Mouse (Mus musculus): ENCODE measurements around the gene Rsc1a1. TPM values are rescaled to one million over a fixed set of nuclear protein-coding genes. Genes with fewer than 3 reads are reported as not detected.

The Rsc1a1 gene
- polyA plus RNA-seq (2012; rRNA removed): 8.7 and 14.3 TPM in 2 replicates

DNA sequence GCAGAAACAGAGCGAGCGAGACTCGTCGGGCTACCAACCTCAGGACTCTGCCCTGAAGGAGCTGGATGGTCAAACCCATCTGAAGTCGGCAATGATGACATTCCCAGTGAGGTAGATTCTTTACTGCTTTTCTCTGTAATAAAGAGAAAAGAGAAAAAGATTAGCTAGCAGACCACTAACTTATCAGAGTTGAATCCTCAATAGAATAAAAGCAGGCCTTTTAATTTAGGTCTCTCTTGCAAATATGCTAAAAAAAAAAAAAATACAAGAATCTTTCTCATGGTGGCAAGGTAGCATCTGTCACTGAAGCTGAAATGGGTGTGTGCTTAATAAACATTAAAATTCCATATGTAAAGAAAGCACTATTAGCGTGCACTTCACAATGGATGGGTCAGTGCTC is at the start of gene Rsc1a1:
Rsc1a1 (minus strand) TSS at position 101 of the 400 bp plus-strand sequence.

DNA sequence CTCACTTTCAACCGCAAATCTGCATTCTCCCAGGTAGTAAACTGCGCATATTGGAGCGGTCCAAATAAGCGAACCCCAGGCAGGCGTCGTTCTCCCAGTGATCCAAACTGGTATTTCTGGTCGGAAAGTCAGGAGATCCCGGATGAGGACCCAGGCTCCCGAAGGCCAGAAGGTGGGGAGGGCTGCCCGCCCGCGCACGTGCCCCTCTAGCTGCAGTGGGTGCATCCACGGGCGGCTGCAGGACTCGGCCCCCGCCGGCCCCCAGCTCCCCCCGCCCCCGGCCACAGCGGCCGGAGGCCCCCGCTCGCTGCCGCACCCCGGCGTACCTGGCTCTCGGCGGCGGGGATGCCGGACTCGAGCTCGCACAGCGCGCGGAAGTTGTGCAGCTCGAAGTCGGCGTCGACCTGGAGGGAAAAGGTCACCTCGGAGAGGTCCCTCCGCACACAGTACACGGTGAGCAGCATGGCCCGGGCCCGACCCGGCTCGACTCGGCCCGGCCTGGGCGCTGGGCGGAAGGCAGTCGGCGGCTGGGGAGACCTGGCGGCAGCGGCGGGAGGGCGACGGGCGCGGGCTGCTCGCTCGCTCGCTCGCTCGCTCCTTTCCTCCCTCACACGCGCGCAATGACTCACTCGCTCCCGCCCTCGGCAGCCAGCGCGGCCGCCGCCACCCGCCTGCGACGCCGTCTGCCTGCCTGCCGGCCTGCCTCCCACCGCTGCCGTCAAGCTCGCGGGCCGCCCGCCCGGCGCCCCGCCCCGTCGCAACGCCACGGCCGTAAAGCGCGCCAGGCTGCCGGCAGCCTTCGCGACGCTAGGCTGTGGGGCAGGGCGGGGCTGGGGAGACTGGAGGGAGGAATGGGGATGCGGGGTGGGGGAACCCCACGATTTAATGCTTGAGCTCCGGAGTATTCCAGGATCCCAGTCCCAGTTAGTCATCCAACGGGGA is 37.6 kb upstream of the Rsc1a1 start, which contains the start of gene Ddi2:
Ddi2 (minus strand) TSS at position 689 of the 942 bp plus-strand sequence.

DNA sequence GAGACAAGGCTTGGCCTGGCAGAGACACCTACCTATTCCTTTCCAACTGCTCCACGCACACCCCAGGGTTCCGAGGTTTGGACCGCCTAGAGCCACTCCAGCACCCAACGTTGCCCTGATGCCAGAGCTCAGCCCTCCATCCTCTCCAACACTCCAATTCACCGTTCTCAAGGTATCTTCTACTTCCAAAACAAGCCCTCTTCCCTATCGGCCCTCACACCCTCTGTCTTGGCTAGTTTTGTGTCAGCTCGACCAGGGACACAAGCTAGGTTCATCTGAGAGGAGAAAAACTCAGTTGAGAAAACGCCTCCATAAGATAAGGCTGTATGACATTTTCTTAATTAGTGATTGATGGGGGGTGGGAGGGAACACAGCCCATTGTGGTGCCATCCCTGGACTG is 20.6 kb downstream of the Rsc1a1 start, which contains the start of gene Plekhm2:
Plekhm2 (minus strand) TSS at position 101 of the 400 bp plus-strand sequence.

Other genes with a start within 250 kb of the Rsc1a1 start
- gene Srarp, start 249.5 kb downstream of the Rsc1a1 start, polyA plus RNA-seq (2012; rRNA removed): 0.35 and 0.40 TPM in 2 replicates
- gene Zbtb17, start 240.9 kb downstream of the Rsc1a1 start, polyA plus RNA-seq (2012; rRNA removed): 40.2 and 41.1 TPM in 2 replicates
- gene Spen, start 147.0 kb downstream of the Rsc1a1 start, polyA plus RNA-seq (2012; rRNA removed): 21.2 and 27.0 TPM in 2 replicates
- gene Fblim1, start 79.5 kb downstream of the Rsc1a1 start, polyA plus RNA-seq (2012; rRNA removed): 118 and 124 TPM in 2 replicates
- 43.3 and 46.4 TPM in 2 replicates for gene Tmem82, start 67.0 kb downstream of the Rsc1a1 start, polyA plus RNA-seq (2012; rRNA removed)
- 44.8 and 48.5 TPM in 2 replicates for gene Slc25a34, start 61.8 kb downstream of the Rsc1a1 start, polyA plus RNA-seq (2012; rRNA removed)
- 28.6 and 29.1 TPM in 2 replicates for gene Plekhm2, start 20.7 kb downstream of the Rsc1a1 start, polyA plus RNA-seq (2012; rRNA removed)
- gene Ddi2, start 37.8 kb upstream of the Rsc1a1 start, polyA plus RNA-seq (2012; rRNA removed): 17.2 and 20.5 TPM in 2 replicates
- gene Agmat, start 61.1 kb upstream of the Rsc1a1 start, polyA plus RNA-seq (2012; rRNA removed): 0.17 and 0.58 TPM in 2 replicates
- gene Dnajc16, start 105.3 kb upstream of the Rsc1a1 start, polyA plus RNA-seq (2012; rRNA removed): 8.2 and 9.1 TPM in 2 replicates
- gene Casp9, start 108.0 kb upstream of the Rsc1a1 start, polyA plus RNA-seq (2012; rRNA removed): 21.1 and 22.4 TPM in 2 replicates
- gene Cela2a, start 140.6 kb upstream of the Rsc1a1 start, polyA plus RNA-seq (2012; rRNA removed): 9.3 and 11,101 TPM in 2 replicates
- 0.84 and 1,055 TPM in 2 replicates for gene Ctrc, start 160.8 kb upstream of the Rsc1a1 start, polyA plus RNA-seq (2012; rRNA removed)
- 224 and 309 TPM in 2 replicates for gene Efhd2, start 189.3 kb upstream of the Rsc1a1 start, polyA plus RNA-seq (2012; rRNA removed)